Mouse (Mus musculus) intestine, postnatal 0 days (tissue): ENCODE measurements around the gene Strn3. TPM values are rescaled to one million over a fixed set of nuclear protein-coding genes. Genes with fewer than 3 reads are reported as not detected.

Experiments
- ATAC-seq: fragments of 200-750 bp; cut with Nextera tagmentation; 2 replicates; pipeline ENCODE4 v1.8.0; 2017; ENCODE audit warnings: mild to moderate bottlenecking, moderate TSS enrichment, moderate library complexity
- H3K27ac ChIP-seq: fragments of 300-500 bp; sonication (generic); 2 replicates; pipeline ENCODE4 v1.5.1; 2014; ENCODE audit warnings: mild to moderate bottlenecking, low read depth, low read length, moderate library complexity
- H3K27me3 ChIP-seq: fragments of 300-500 bp; sonication (generic); replicated peaks from 2 replicates; pipeline ENCODE4 v1.6.1; 2014; ENCODE audit warnings: low read length, mixed read lengths; ENCODE audit not compliant: control insufficient read depth, insufficient read depth
- H3K36me3 ChIP-seq: fragments of 300-500 bp; sonication (generic); 2 replicates; pipeline ENCODE4 v1.6.1; 2014; ENCODE audit warnings: mild to moderate bottlenecking, moderate library complexity; ENCODE audit not compliant: control insufficient read depth, insufficient read depth
- H3K4me1 ChIP-seq: fragments of 300-500 bp; sonication (generic); replicated peaks from 2 replicates; pipeline ENCODE4 v1.6.1; 2014; ENCODE audit warnings: antibody characterized with exemption, low read length, mixed read lengths; ENCODE audit not compliant: control insufficient read depth, insufficient read depth
- H3K4me2 ChIP-seq: fragments of 300-500 bp; sonication (generic); replicated peaks from 2 replicates; pipeline ENCODE4 v1.6.1; 2014; ENCODE audit warnings: low read depth, mild to moderate bottlenecking, moderate library complexity
- H3K4me3 ChIP-seq: fragments of 300-500 bp; sonication (generic); 2 replicates; pipeline ENCODE4 v1.5.1; 2014; ENCODE audit warnings: low read depth, low read length
- H3K9ac ChIP-seq: fragments of 300-500 bp; sonication (generic); 2 replicates; pipeline ENCODE4 v1.6.1; 2014; ENCODE audit warnings: mild to moderate bottlenecking, low read depth, low read length
- H3K9me3 ChIP-seq: fragments of 300-500 bp; sonication (generic); 2 replicates; pipeline ENCODE4 v1.6.1; 2016; ENCODE audit warnings: mixed run types; ENCODE audit not compliant: control insufficient read depth
- CTCF ChIP-seq: sonication (generic); IDR thresholded peaks from 2 replicates; pipeline ENCODE4 v1.5.1; 2016; ENCODE audit warnings: low read depth, mild to moderate bottlenecking, control low read depth, antibody characterized with exemption, moderate library complexity
- WGBS: fragments of 180-500 bp; shearing (Covaris S2); extraction: QIAGEN DNeasy Blood & Tissue Kit; methylation state at CpG from one replicate; pipeline ENCODE4 v1.1.7; 2014; 5-methylcytosine and 5-hydroxymethylcytosine counted together
- polyA plus RNA-seq: library from polyadenylated mRNA; unstranded; fragments of >200 nt; fragmentation: Nextera tagmentation; extraction: Ambion mirVana; gene quantifications from 2 replicates; pipeline ENCODE4 v1.2.1, GENCODE M21; 2015

Gene Strn3
- polyA plus RNA-seq, 1 experiment from 2014 or later: 22.2 TPM

GRCm38 (mm10) chr12:51729058-51729457, 37.4 kb upstream of the Strn3 start:
- no peaks in the 10 kb centered on the region for H3K27me3 ChIP-seq
- H3K9ac ChIP-seq: no peak overlapping the region
- WGBS: 60% methylated on average over 11 of the region's 11 CpGs
- ATAC-seq: no peak
- peaks cover 2% of the 10 kb centered on the region; the same call in 1 of the 2 replicates for H3K4me1 ChIP-seq
- no peak overlapping the region for H3K4me2 ChIP-seq
- H3K27ac ChIP-seq: 0 out of 2 replicates have a peak overlapping the region, but pooled peaks have one; percentile 8
- H3K4me3 ChIP-seq: no peak overlapping the region
- no peak for TF ChIP-seq CTCF
- no peaks in the 10 kb centered on the region for H3K36me3 ChIP-seq
- no peaks in the 10 kb centered on the region for H3K9me3 ChIP-seq

- H3K4me3 ChIP-seq: no peak overlapping the region
- ATAC-seq: peak; percentile 72
- peaks cover 7% of the 10 kb centered on the region; the same call in 1 of the 2 replicates for H3K36me3 ChIP-seq
- H3K27ac ChIP-seq: no peak overlapping the region
- H3K4me1 ChIP-seq: no peaks in the 10 kb centered on the region
- 70% methylated on average over 8 of the region's 8 CpGs for WGBS
- no peaks in the 10 kb centered on the region for H3K9me3 ChIP-seq
- no peak for TF ChIP-seq CTCF
- no peak overlapping the region for H3K4me2 ChIP-seq
- no peaks in the 10 kb centered on the region for H3K27me3 ChIP-seq
- H3K9ac ChIP-seq: no peak overlapping the region
These were observed 30.1 kb upstream of the Strn3 start for GRCm38 (mm10) chr12:51721836-51722235.

GRCm38 (mm10) chr12:51718617-51719016, 26.9 kb upstream of the Strn3 start:
- H3K4me3 ChIP-seq: no peak overlapping the region
- no peak overlapping the region for H3K27ac ChIP-seq
- H3K4me1 ChIP-seq: no peaks in the 10 kb centered on the region
- H3K4me2 ChIP-seq: no peak overlapping the region
- H3K9ac ChIP-seq: no peak overlapping the region
- H3K36me3 ChIP-seq: peaks cover 7% of the 10 kb centered on the region; the same call in 1 of the 2 replicates
- ATAC-seq: no peak
- no peaks in the 10 kb centered on the region for H3K27me3 ChIP-seq
- no peaks in the 10 kb centered on the region for H3K9me3 ChIP-seq
- no peak for TF ChIP-seq CTCF
- 91% methylated on average over 6 of the region's 6 CpGs for WGBS

- no peak overlapping the region for H3K27ac ChIP-seq
- no peak overlapping the region for H3K4me2 ChIP-seq
- no peaks in the 10 kb centered on the region for H3K9me3 ChIP-seq
- H3K4me3 ChIP-seq: no peak overlapping the region
- no peak overlapping the region for H3K9ac ChIP-seq
- no peak for ATAC-seq
- 0 out of 2 replicates have a peak, but pooled peaks cover 3% of the 10 kb centered on the region for H3K36me3 ChIP-seq
- no peaks in the 10 kb centered on the region for H3K27me3 ChIP-seq
- no peak for TF ChIP-seq CTCF
- H3K4me1 ChIP-seq: no peaks in the 10 kb centered on the region
- 80% methylated on average over 1 of the region's 1 CpGs for WGBS
These were observed 21.0 kb upstream of the Strn3 start for GRCm38 (mm10) chr12:51712685-51713084.

- no peak for TF ChIP-seq CTCF
- H3K27me3 ChIP-seq: no peaks in the 10 kb centered on the region
- H3K27ac ChIP-seq: no peak overlapping the region
- H3K4me2 ChIP-seq: no peak overlapping the region
- H3K4me3 ChIP-seq: no peak overlapping the region
- H3K9me3 ChIP-seq: no peaks in the 10 kb centered on the region
- no peak overlapping the region for H3K9ac ChIP-seq
- WGBS: 57% methylated on average over 5 of the region's 5 CpGs
- no peaks in the 10 kb centered on the region for H3K4me1 ChIP-seq
- H3K36me3 ChIP-seq: no peaks in the 10 kb centered on the region
- ATAC-seq: no peak
These were observed 18.5 kb upstream of the Strn3 start for GRCm38 (mm10) chr12:51710154-51710553.

- no peak for ATAC-seq
- WGBS: 77% methylated on average over 3 of the region's 3 CpGs
- Histone ChIP-seq H3K27me3 (no peaks in the 10 kb centered on the region), H3K4me3 (no peak overlapping the region), H3K4me1 (no peaks in the 10 kb centered on the region), H3K4me2 (no peak overlapping the region), H3K27ac (no peak overlapping the region), H3K36me3 (no peaks in the 10 kb centered on the region), H3K9ac (no peak overlapping the region), H3K9me3 (no peaks in the 10 kb centered on the region)
- TF ChIP-seq CTCF: no peak
These were observed 18.0 kb upstream of the Strn3 start for GRCm38 (mm10) chr12:51709741-51710140.
